Mouse (Mus musculus) kidney, adult 2 months (tissue): Measurements from ENCODE around the gene Atg4c.

Experiments
- CTCF ChIP-seq: fragments of 200-500 bp; conservative IDR thresholded peaks from 2 replicates; pipeline ENCODE4 v1.5.1; 2011; ENCODE audit warnings: low read depth, mild to moderate bottlenecking, control low read depth, low read length, moderate library complexity, mixed read lengths; ENCODE audit not compliant: insufficient read depth, insufficient read length
- POLR2A ChIP-seq: fragments of 200-500 bp; IDR thresholded peaks from one replicate; pipeline ENCODE4 v1.6.1; 2011; ENCODE audit warnings: low read depth, low read length, control low read depth

DNA sequence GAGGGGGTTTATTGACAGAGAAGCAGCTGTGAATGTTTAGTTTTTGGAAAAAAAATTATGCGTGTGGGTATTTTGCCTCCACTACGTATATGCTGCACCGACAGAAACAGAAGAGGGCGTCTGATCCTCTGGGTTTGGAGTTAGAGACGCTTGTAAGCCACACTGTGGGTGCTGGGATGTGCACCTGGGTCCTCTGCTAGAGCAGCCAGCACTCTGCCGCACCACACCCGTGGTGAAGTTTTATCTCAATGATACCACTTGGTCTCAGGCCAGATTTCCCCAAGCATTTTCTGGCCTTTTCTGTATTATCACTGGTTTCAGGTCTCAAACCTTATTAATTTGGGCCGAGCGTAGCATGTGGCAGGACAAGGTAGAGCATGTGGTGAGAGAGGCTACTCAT lies 16.4 kb downstream of the Atg4c start:
- no peak for TF ChIP-seq CTCF
- no peak for TF ChIP-seq POLR2A
